Mouse (Mus musculus) left cerebral cortex, postnatal 36 days (tissue): ENCODE data around the gene Kat6b. TPM values are rescaled to one million over a fixed set of nuclear protein-coding genes. Genes with fewer than 3 reads are reported as not detected.

Experiments
- DNase-seq, 2 experiments: peaks; one replicate each; pipeline ENCODE4 v3.0.0; 2021 to 2022; ENCODE audit warnings: low spot score in 2 of 2, mixed read lengths in 1 of 2
- intact Hi-C: fragments of 180-260 bp; cut with DNase I; formaldehyde crosslinking; loops from one replicate; pipeline ENCODE4 v1.15.1; 2025
- total RNA-seq, 2 experiments: library from RNA; stranded (reverse); gene quantifications; 2 replicates each; pipeline ENCODE4 v1.2.3; 2021

Kat6b gene
- total RNA-seq, 2 experiments from 2014 or later: 107 to 111 TPM

GRCm38 (mm10) chr14:21679631-21680201 lies 198.5 kb downstream of the Kat6b start:
- DNase-seq: no peak
- intact Hi-C loops: loop anchor here (2.0 to 10.0 kb wide), 2 partner anchors 63 to 165 kb away; partner anchors contain the start of gene Comtd1

GRCm38 (mm10) chr14:21682681-21683129 lies 201.5 kb downstream of the Kat6b start:
- intact Hi-C loops: no loop called here
- DNase-seq: no peak

GRCm38 (mm10) chr14:21683834-21684233 lies 202.6 kb downstream of the Kat6b start:
- no peak for DNase-seq
- intact Hi-C loops: no loop called here

DNA sequence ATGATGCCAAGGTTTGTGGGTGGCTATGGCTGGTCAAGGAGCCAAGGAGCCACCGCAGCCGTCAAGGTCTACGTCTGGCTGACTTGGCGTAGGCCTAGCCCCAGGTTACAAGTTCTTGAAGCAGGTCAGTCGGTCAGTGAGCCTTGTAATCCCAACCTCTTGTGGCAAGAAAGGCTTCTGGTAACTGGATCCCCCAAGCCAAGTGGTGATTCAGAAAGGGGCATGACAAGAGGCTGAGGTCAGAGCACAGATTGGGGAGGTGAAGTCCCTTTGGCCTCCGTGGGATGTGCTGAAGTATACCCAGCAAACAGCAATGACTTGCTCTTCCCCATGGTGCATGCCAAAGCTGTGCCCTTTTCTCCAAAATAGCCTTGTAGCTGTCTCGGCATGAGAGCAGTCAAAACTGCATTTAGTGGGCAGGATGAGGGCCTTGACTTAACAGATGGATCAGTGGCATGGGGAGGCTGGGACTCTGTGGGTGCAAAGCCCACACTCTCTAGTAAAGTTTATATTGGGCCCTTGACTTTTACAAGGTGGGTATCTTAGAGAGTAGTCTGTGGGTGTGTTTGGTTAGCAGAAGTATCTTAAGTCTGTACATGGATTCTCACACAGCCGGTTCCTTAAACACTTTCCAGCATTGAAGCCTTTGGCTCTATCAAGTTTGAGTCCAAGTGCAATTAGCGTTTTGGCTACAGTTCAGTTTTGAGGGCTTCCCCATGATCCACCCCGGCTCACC lies 204.3 kb downstream of the Kat6b start:
- no peak for DNase-seq
- intact Hi-C loops: no loop called here

GRCm38 (mm10) chr14:21686376-21687279 lies 205.4 kb downstream of the Kat6b start:
- DNase-seq: no peak
- intact Hi-C loops: no loop called here

DNA sequence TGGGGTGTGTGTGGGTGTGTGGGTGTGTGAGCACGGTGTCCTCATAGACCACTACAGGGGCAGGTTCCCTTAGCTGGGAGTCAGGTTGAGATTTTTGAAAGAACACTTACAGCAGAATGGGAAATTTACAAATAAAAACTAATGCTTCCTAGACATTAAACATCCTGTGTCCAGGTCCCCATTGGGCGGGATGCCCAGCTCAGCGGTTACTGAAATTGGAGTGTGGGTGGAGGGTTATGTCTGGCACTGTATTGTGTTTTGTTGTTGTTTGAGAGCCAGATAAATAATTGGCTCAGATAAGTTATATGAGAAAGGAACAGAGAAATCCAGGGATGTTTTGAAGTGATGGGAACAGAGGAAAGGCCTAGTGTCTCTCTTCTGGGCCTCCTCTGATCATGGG lies 209.8 kb downstream of the Kat6b start:
- no peak for DNase-seq
- intact Hi-C loops: no loop called here

DNA sequence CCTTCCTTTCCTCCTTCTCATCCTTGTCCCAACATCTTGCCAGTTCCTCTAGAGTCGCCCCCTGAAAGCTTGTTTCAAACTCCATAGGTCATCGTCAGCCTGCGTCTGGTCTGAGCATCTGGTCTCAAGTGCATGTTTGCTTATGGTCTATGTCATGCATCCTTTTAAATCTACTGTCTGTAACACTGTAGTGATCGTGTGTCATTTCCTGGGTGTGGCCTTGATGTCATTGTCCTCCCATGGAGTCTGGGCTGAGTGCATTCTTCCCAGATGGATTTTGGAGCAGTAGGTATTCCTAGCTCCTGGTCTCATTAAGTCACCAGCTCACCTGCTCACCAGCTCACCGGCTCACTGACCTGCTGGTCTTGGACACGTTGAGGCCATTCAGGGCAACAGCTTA lies 213.8 kb downstream of the Kat6b start:
- intact Hi-C loops: no loop called here

DNA sequence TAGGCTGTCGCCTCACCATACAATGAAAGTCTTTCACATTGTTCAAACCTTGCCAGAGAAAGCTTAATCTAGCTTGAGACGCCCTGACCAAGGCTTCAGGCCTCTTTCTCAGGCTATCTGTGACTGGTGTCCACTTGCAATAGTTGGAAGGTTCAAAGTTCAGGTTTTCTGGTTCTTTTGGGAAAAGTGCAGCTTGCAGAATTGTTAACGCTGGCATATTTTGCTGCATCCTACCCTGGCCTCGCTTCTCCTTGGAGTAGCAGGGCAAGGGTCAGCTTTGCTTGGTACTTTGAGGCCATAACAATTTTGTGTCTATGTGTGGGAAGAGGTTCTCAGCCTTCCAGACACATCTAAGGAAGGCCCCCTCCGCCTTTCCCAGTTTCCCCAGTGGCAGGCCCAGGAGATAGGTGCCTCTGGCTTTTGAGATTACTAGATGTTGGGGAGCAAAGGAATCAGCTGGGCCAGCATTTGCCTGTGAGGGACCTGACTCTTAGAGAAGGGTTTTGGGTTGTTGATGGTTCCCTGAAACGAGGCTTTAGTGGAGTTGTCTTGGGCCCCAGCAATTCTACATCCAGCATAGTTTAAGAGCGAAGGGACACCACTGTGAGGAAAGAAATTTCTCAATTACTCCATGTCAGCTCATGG lies 215.1 kb downstream of the Kat6b start:
- intact Hi-C loops: no loop called here
- no peak for DNase-seq

More for the DNA sequence above, 213.8 kb downstream of the Kat6b start:
- no peak for DNase-seq

DNA sequence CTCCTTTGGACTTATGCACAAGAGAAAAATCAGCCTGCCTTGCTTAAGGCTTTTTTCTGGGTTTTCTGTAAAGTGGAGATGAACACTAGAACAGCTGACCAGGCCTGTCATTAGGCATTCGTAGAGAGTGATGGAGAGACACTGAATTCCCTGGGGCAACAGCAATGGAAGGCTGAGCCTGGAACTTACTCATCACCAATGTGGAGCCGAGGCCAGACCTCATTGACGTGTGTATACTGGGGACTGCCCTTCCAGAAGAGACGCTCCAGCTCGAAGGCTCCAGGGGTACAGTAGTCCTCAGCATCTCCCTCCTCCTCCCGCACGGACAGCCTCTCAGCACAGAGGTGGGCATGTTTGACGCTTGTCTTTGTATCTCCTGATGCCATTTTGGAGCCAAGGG lies 221.5 kb downstream of the Kat6b start:
- intact Hi-C loops: no loop called here
- no peak for DNase-seq

GRCm38 (mm10) chr14:21703255-21703654 lies 222.0 kb downstream of the Kat6b start:
- intact Hi-C loops: no loop called here
- DNase-seq: no peak

GRCm38 (mm10) chr14:21705462-21705861 lies 224.2 kb downstream of the Kat6b start:
- intact Hi-C loops: no loop called here
- no peak for DNase-seq

DNA sequence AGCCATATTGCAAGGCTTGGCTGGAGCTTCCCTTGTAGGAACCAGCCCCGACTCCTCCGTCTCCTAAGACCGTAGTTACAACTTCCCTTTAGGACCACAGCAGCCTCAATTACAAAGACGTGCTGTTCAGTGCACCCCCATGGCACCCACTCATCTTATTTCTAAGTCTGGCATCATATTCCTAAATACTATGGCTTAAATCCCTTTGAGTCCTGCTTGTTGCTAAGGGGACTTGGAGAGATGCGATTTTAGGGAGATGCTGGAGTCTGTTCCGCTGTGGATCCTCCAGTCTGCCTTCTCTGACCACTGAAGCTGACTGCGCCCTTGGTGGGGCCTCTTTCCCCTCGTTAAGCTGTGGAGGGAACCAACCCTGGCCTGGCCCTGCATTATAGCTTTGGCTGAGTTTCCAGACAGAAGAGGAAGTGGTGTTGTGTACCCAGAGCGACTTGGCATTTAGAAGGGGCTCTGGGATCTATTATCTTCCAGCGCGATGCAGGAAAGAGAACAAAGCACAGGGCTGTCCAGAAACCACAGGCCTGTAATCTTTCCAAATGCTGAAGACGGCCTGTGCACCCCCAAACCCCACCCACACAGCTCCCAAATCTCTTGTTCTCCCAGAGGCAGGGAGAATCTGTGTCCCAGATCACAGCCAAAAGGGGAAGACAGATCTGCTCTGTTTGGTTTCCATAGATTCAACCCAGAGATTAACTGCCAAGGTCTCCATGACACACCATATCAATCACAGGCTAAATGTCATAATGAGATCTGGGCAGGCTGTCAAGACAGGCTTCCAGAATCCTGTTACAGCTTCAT lies 225.7 kb downstream of the Kat6b start:
- peak; percentile 49 to 55 for DNase-seq
- intact Hi-C loops: no loop called here

GRCm38 (mm10) chr14:21709545-21709944 lies 228.3 kb downstream of the Kat6b start:
- no peak for DNase-seq
- intact Hi-C loops: no loop called here

GRCm38 (mm10) chr14:21711231-21711630 lies 230.0 kb downstream of the Kat6b start:
- DNase-seq: no peak

GRCm38 (mm10) chr14:21714486-21714885 lies 233.3 kb downstream of the Kat6b start, which contains the start of gene Dupd1:
Dupd1 (minus strand) TSS chr14:21714576.
- DNase-seq: no peak
- intact Hi-C loops: no loop called here

More at GRCm38 (mm10) chr14:21711231-21711630, 230.0 kb downstream of the Kat6b start:
- intact Hi-C loops: no loop called here

- no peak for DNase-seq
- intact Hi-C loops: no loop called here
These were observed 238.6 kb downstream of the Kat6b start for GRCm38 (mm10) chr14:21719646-21720383.

- no peak for DNase-seq
- intact Hi-C loops: no loop called here
These were observed 239.4 kb downstream of the Kat6b start for GRCm38 (mm10) chr14:21720430-21721205.
